Mouse (Mus musculus) left cerebral cortex, adult 9 months (tissue): ENCODE data around the gene Barx2.
"Not testable (repeated sequence)": the region's sequence is repeated elsewhere in the genome, so short reads cannot be mapped to it uniquely, and the experiment has no call there.

Experiments
- DNase-seq, 2 experiments: peaks; one replicate each; pipeline ENCODE4 v3.0.0; 2022; ENCODE audit warnings: low spot score in 2 of 2

Gene Barx2

DNA sequence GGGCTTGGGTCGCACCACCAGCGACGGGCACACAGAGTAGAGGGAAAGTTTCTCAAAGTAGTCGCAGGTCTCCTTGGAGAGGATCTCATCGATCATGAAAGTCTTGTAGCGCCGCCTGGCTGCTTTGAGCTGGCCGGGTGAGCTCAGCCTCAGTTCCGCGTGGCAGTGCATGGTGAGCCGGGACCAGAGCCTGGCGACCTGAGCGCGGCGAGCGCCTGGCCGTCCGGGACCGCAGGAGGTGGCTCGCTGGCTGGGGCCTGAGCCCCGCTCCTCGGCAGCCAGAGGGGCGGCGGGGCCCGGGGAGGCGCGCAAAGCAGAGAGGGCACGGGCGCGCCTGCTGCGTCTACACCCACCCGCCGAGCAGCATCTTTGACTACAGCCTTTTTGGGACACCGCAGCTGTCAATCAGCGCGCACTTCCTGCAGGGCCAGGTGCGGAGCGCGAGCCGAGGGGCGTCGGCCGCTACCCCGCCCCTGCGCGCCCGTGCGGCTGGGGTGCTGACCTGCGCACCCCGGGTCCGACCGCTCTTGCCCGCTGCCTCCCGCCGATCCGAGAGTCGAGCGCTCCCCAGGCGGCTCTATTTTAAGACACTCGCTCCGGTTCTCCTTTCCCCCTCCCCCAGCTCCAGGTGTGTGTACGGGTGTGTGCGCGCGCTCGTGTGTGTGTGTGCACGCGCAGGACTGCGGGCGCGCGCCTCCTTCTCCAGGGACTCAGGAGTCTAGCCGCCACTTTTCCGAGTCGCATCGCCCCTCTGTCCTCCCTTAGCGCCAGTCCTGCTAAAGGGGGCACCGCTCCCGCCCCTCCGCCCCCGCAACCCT is at the start of gene Barx2:
Gene Barx2, minus strand, starts transcription at position 542 of the 818 bp plus-strand sequence.
- peak in 1 of 2 experiments; percentile 72 for DNase-seq

DNA sequence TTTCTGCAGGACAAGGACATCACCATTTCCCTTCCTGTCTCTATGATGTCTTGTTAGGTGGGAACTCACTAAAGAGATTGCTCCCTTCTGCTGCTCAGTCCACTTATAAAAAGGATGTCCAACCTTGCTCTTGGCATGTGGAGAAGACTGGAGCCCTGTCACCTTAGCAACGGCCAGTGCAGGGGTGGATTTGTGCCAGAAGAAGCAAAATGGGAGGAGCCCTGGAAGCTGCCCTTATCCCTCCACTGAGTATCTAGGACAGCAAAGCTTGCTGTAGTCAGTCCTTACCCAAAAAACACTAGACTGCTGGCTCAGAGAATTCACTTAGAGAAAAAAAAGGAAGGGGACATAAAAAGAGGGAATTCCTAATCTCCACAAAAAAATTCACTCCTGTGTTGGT is 49.0 kb upstream of the Barx2 start:
- DNase-seq = no peak

DNA sequence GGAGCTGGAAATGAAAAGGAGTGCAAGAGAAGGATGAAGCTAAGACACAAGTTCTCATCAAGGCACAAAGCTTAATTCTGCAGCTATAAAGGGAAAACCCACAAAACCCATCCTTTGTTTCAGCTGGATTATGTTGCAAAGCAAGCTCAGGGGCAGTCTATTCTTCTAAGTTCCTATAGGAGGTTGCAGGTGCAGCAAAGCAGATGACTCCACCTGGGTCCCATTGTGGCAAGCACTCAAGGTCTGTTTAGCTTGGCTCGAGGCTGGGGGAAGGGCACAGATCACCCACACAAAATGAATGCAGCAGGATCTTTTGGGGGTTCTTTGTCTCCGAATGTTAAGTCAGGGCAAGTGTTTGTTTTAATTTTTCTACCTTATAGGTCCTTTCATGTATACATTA is 47.2 kb upstream of the Barx2 start:
- no peak for DNase-seq

- no peak for DNase-seq
Measured at GRCm38 (mm10) chr9:31958120-31958519, 44.9 kb upstream of the Barx2 start.

DNA sequence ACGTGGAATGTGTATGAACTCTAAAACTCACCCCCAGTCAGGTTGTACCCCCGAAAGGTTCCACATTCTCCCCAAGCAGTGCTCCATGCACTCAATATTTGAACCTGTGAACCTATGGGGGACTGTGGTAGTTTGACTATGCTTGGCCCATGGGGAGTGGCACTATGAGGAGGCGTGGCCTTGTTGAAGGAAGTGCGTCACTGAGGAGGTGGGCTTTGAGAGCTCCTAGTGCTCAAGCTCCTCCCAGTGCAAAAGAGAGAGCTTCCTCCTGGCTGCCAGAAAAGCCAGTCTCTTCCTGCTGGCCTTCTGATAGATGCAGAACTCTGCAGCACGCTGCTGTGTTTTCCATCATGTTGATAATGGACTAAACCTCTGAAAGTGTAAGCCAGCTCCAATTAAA is 37.2 kb upstream of the Barx2 start:
- DNase-seq = no peak

DNA sequence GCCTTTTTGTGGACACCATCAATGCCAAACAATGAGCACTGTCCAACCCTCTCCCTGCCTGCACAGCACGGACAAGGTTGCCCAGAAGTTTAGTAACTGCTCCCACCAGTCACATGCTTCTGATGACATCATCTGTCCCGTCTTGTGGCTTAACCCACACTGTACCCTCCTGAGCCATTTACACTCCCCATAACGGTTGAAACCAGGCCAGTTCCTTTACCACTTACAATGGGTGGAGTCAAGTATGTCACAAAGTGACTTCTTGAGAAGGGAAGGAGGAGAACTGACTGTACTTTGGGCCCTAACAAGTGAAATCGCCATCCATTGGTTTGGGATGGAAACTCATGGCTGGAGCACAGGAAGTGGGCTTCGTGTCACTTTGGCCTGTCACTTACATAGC is 35.8 kb upstream of the Barx2 start:
- DNase-seq = no peak

- no peak for DNase-seq
Measured at GRCm38 (mm10) chr9:31947051-31947450, 33.8 kb upstream of the Barx2 start.

DNA sequence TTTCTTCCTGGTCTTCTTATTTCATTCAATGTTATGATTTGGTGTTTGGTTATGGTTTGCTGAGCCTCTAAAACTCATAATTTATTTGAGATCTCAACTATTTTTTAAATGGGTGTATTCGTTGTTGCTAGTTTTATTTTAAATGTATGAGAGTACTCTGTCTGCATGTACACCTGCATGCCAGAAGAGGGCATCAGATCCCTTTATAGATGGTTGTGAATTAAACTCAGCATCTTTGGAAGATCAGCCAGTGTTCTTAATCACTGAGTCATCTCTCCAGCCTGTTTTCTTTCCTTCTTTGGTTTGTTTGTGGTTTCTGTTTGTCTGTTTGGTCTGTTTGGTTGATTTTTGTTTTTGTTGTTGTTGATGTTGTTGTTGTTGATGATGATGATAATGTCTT is 29.1 kb upstream of the Barx2 start:
- DNase-seq = no peak

- not testable (repeated sequence) for DNase-seq
Measured at GRCm38 (mm10) chr9:31936486-31936885, 23.2 kb upstream of the Barx2 start.

DNA sequence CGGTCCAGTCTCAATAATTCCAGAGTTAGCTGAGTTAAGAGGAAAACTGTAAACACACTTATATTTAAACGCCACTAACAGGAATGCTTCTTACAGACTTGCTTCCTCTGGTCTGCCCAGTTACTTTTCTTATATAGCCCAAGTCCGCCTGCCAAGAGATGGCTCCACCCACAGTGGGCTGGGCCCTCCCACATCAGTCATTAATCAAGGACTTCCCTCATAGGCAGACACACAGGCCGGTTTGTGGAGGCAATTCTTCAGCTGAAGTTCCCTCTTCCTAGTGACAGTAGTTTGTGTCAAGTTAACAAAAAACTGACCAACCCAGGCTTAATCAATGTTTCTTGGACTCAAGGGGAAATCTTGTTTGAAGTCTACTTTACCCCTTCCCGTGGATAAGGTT is 18.4 kb upstream of the Barx2 start:
- no peak for DNase-seq

GRCm38 (mm10) chr9:31931255-31931654 is 18.0 kb upstream of the Barx2 start:
- DNase-seq = no peak

- DNase-seq = no peak
Measured at GRCm38 (mm10) chr9:31926766-31927165, 13.5 kb upstream of the Barx2 start.

DNA sequence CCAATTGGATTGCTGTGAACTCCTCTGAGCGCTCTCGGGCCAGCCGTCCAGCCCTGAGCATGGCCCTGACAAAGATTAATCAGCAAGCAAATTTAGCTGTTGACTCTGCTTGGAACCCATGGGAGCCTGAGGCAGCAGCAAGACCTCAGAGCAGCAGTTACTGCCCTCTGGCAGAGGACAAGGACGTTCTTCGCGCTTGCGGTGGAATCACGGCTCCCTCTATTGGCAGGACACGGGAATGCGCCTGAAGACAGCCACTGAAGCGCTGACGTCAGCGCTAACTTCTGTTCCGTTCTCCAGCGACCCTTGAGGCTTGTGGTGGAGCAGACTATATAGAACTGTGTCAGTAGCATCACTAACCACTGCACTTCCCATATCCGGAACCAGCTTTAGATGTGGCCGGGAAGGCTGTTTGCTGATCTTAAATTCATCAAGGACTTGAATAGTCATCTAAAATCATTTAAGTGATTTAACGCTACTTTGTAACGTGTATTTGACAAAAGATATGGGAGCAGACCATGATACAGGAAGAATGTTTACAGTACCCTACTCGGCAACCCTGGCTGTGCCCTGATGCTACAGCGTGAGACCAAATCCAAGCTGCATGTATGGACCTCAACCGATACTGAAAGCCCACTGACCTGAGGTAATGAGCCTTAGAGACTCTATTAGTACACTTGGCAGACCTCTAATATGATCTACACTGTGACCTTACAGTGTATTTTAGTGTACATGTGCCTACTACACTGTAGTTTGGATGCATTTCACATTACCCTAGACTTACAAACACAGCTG is 12.8 kb upstream of the Barx2 start:
- peak in 1 of 2 experiments; percentile 83 for DNase-seq

GRCm38 (mm10) chr9:31923529-31923928 is 10.3 kb upstream of the Barx2 start:
- no peak for DNase-seq

- DNase-seq = no peak
Measured at GRCm38 (mm10) chr9:31919802-31920201, 6.5 kb upstream of the Barx2 start.

DNA sequence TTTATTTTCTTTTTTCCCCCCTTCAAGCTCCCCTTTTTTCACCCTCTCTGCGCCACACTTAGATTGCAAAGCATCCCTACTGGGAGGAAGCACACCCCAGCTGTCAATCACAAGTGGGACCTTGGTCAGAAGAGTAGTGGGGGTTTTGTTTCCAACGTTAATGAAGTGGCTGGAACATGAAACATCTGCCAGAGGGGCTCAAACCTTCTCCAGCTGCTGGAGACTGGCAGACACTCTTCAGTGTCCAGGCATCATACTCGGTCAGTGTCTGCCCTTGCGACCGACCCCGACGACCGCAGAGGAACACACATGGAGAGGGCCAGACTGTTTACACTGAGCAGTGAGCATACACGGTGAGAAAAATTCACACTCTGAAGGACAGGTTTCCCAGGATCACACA is 3.2 kb upstream of the Barx2 start:
- no peak for DNase-seq

DNA sequence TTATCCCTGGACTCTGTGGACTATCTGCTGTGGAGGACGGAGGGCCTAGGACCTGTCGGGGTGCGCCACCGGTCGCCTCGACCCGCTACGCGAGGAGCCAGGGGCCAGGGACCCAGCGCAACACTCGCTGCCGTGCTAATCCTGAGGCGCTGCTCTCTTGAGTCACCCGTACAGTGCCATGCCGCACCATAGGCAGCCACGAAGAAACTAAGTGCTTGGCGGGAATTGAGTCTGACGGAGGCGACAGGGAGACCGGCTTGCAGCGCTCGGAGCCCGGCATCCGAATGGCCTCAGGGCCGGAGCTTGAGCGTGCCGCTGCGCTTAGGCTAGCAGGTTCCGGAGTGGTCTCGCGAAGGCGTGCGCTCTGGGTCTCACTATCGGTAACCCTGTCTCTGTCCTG is 1.6 kb upstream of the Barx2 start:
- peak in 1 of 2 experiments; percentile 6 for DNase-seq

DNA sequence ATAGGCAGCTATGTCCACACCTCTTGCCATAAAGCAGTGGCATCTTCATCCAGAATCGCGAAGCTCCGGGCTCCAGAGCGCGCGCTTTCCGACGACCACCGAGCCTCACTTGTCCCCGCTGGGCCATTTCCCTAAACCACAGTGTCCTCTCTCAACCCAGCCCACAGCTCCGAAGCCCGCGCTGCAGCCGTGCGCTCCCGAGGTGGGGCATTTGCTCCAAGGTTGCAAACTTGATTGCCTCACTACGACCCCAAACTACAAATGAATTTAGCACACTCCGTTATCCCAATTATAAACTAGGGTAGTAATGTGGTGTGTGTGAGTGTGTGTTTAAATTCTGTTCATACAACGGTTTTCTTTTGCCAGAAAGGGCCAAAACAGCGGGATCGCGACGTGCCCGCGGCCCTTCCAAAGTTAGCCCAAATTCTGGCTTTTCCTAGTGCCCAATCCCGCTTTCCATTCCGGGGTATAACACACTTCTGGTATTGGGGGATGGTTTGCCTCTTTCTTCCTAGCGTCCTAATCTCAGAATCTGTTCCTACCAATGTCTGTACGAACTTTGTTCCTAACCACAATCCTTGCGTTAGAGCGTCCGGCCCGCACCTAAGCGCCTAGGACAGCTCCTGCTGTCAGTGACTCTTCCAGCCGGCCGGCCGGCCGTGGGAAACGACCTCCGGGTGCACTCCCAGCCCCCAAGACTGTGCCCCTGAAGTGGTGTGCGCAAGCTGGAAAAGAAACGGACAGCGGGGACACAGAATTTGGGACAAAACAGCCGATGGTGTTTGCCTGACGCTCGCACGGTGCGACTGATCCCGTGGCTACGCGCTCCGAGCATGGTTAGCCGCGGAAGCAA is 703 bp upstream of the Barx2 start:
- DNase-seq = no peak

GRCm38 (mm10) chr9:31912553-31912920 is 725 bp downstream of the Barx2 start:
- no peak for DNase-seq

- no peak for DNase-seq
Measured at GRCm38 (mm10) chr9:31910221-31910620, 3.0 kb downstream of the Barx2 start.

DNA sequence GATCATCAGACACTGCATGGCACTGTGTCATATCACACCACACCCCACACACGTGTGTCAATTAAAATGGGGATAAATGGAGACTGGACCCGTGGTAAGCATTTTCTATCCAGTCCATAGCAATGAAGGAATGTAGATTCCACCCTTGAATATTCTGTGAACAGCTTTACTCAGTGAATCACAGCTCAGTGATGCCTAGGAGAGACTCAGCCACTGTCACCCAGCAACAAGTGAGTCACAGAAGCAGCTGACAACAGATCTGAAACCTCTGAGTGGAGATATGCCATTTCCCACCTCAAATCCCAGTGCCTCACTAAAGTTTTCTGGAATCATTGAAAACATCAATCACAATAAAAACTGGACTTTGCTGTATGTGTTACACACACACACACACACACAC is 11.5 kb downstream of the Barx2 start:
- peak in 1 of 2 experiments; percentile 12 for DNase-seq

DNA sequence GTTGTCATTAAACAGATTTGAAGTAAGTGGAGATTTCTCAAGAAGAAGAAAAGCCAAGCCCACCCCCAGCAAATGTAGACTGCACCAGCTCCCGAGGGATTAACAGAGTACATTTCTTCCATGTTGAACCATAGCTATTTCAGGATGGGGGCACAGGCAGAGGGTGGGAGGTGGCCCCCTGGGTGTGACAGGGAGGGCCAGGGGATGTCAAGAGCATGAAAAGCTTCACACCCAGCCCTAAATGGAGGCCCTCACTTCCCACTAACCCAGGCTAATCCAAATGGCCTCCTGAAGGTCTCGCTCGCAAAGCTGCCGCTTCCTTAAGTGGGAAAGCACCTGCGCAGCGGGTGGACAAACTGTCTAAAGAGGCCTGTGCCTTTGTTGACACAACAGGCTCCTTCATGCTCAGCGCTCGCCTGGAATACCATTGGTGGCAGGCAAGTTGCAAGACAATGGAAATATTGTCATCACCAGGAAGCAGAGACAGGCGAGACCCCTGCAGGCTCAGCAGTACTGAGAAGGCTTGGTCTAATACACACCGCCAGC is 18.4 kb downstream of the Barx2 start:
- DNase-seq = no peak
